Comparison of ENCODE assay signal across 15 mouse cellular contexts in genomic region chr2:57906939-57907338, GRCm38 (mm10).
DNase-seq lines count a peak whose midpoint lies in the region; ATAC-seq lines count a peak whose summit lies in the region.
"Had no signal": no experiment of that assay in that cellular context is flagged by ENCODE, and none has a peak within 500 bp of the region (broad histone marks: within the 10 kb centered on the region; RNA-seq: fewer than 3 reads in every experiment).

No protein-coding gene starts in this region.

- no peak overlapping the region for H3K9ac ChIP-seq in neural tube, embryonic 15.5 days (replicated peaks)
- H3K9ac ChIP-seq: embryonic facial prominence, embryonic 15.5 days; kidney, embryonic 15.5 days; limb, embryonic 12.5 days; lung, embryonic 14.5 days had no signal

- H3K27me3 ChIP-seq in neural tube, embryonic 15.5 days (replicated peaks) = no peaks in the 10 kb centered on the region
- H3K27me3 ChIP-seq: embryonic facial prominence, embryonic 15.5 days; kidney, embryonic 15.5 days; limb, embryonic 12.5 days; megakaryocyte, embryonic 14.5 days had no signal

- ATAC-seq in frontal cortex, adult (ENCODE audit: low TSS enrichment) = peak; percentile 81
- ATAC-seq in neural tube, embryonic 15.5 days (ENCODE audit: low FRiP score) = no peak

- no peak overlapping the region for H3K27ac ChIP-seq in neural tube, embryonic 15.5 days (replicated peaks)
- H3K27ac ChIP-seq: embryonic facial prominence, embryonic 15.5 days; kidney, embryonic 15.5 days; limb, embryonic 12.5 days had no signal

- 84% methylated on average over 5 of the region's 5 CpGs for WGBS in neural tube, embryonic 15.5 days

- peak; percentile 3 for DNase-seq in adrenal gland, postnatal 25 days
- DNase-seq in adrenal gland, postnatal 14 days = no peak
- peak; percentile 89 for DNase-seq in cerebellum, adult 11 months
- peak; percentile 58 for DNase-seq in right cerebral cortex, adult 18-20 months
- DNase-seq in adrenal gland, postnatal 4 days (ENCODE audit: low spot score in 2 of 2) = no peak
- DNase-seq in heart, postnatal 4 days = no peak
- DNase-seq: gastrocnemius, postnatal 25 days; heart, postnatal 14 days; lung, embryonic 14.5 days had no signal

- H3K4me1 ChIP-seq in neural tube, embryonic 15.5 days = no peaks in the 10 kb centered on the region
- H3K4me1 ChIP-seq: embryonic facial prominence, embryonic 15.5 days; kidney, embryonic 15.5 days; limb, embryonic 12.5 days; megakaryocyte, embryonic 14.5 days had no signal

- no peaks in the 10 kb centered on the region for H3K36me3 ChIP-seq in neural tube, embryonic 15.5 days
- H3K36me3 ChIP-seq: embryonic facial prominence, embryonic 15.5 days; kidney, embryonic 15.5 days; limb, embryonic 12.5 days had no signal

- H3K4me3 ChIP-seq in neural tube, embryonic 15.5 days (replicated peaks) = no peak overlapping the region
- H3K4me3 ChIP-seq: embryonic facial prominence, embryonic 15.5 days; kidney, embryonic 15.5 days; limb, embryonic 12.5 days; megakaryocyte, embryonic 14.5 days had no signal

- no peak overlapping the region for H3K4me2 ChIP-seq in neural tube, embryonic 15.5 days
- H3K4me2 ChIP-seq: embryonic facial prominence, embryonic 15.5 days; kidney, embryonic 15.5 days; limb, embryonic 12.5 days; lung, embryonic 14.5 days had no signal

- no peaks in the 10 kb centered on the region for H3K9me3 ChIP-seq in neural tube, embryonic 15.5 days (replicated peaks)
- H3K9me3 ChIP-seq: embryonic facial prominence, embryonic 15.5 days; kidney, embryonic 15.5 days; limb, embryonic 12.5 days; megakaryocyte, embryonic 14.5 days had no signal

Comparison
In these comparisons a context has a peak if more than half of its experiments do, and no peak if none do; other contexts are left out.
1. DNase-seq: peak in adrenal gland, postnatal 25 days (single experiment), cerebellum, adult 11 months (single experiment) and right cerebral cortex, adult 18-20 months (single experiment); none in adrenal gland, postnatal 14 days (single experiment), adrenal gland, postnatal 4 days (0 of 2) and heart, postnatal 4 days (single experiment).